Mouse (Mus musculus): ENCODE data around the gene Arap1. TPM values are rescaled to one million over a fixed set of nuclear protein-coding genes. Genes with fewer than 3 reads are reported as not detected.

The Arap1 gene
- total RNA-seq, 2 experiments from 2014 or later: 49.2 to 57.4 TPM

DNA sequence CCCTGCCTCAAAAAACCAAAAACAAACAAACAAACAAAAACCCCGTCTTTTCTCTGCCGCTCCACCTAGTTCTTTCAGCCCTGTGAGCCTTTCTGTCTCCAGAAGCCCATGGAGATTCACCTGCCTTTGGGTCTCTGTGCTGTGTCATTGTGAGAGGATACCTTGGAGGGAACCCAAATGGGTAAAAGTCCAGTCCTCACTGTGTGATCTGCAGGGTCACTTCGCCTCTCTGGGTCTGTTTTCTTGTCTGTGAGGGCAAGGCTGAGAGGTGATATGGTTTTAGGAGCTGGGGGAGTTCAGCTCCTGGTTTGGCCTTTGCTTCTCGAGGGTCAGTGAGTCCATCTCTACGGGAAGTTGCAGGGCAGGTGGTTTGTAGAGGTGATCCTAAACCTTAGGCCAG, 21.9 kb upstream of the Arap1 start:
- DNase-seq (ENCODE audit: low spot score in 2 of 2): no peak

DNA sequence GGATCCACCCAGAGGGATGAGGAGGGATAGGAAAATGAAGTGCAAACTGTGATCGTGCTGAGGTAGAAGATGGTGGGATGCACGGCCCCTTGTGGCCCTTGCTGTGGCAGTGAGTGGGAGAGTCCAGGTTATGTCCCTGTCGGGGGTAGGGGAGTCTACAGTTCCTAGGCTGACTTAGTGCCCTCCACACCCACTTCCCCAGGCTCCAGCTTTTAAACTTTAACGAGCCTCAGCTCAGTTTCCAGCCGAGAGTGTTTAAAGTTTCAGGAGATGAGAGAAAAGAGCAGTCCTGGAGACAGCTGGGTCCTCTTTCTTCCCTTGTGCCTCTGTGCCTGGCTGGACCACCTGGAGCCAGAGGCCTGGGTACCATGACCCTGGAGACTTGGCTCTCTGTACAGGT, 20.6 kb upstream of the Arap1 start:
- DNase-seq (ENCODE audit: low spot score in 2 of 2): no peak

DNA sequence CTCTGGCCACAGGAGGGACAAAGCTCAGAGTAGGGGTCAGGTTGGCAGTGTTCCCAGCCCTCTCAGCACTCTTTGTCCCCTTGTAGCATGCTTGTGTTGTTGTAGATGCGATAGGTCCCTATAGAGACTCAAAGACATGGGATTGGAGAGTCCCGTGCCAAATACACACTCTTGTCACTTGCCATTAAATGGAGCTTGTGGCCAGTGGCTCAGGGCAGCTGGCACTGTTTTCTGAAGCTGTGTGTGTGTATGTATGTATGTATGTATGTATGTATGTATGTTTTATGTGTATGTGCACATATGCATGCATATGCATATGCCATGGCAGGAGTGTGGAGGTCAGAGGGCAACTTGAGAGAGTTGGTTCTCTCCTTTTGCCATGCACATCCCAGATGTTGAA, 20.1 kb upstream of the Arap1 start:
- no peak for DNase-seq (ENCODE audit: low spot score in 2 of 2)

DNA sequence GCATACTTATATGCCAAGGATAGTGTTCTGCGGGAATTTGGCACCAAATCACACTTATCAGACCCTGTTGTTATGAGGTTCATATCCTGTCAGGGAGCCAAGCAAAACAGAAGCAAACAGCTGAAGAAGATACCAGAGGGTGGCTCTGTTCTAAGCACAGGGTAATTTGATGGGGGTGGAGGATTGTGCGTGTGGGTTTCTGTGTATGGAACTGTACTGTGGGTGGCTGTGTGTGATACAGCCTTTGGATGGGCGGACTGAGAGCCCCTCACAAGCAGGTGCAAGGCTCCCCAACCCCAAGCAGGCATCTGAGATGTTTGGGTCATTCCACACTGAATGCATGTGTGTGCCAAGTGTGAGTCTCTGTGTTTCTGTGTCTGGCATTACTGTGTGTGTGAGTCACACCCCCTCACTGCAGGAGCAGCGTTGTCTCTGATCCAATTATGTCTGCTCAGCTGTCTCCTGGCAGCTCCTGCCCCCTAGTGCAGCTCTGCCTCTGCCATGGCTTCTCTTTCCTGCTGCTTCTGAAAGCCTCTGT, 19.2 kb upstream of the Arap1 start:
- no peak for DNase-seq (ENCODE audit: low spot score in 2 of 2)

DNA sequence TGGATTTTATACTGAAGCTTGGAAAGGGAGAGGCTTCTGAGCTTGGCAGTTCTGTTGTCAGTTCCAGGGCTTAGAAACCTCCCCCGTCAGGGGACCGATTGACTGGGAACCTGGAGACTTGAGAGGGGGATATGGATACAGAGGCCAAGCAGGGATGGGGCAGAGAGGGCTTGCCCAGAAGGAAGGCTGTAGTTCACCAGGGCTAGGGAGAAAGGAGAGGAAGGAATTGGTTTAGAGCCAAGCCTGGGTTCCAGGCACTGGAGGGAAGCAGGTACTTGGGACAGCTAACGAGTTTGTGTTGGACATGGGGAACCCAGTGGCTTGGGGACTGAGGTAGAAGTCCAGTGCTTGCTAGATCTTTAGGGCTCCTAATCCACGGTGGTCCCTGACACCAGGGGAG, 18.3 kb upstream of the Arap1 start:
- DNase-seq (ENCODE audit: low spot score in 2 of 2): no peak

DNA sequence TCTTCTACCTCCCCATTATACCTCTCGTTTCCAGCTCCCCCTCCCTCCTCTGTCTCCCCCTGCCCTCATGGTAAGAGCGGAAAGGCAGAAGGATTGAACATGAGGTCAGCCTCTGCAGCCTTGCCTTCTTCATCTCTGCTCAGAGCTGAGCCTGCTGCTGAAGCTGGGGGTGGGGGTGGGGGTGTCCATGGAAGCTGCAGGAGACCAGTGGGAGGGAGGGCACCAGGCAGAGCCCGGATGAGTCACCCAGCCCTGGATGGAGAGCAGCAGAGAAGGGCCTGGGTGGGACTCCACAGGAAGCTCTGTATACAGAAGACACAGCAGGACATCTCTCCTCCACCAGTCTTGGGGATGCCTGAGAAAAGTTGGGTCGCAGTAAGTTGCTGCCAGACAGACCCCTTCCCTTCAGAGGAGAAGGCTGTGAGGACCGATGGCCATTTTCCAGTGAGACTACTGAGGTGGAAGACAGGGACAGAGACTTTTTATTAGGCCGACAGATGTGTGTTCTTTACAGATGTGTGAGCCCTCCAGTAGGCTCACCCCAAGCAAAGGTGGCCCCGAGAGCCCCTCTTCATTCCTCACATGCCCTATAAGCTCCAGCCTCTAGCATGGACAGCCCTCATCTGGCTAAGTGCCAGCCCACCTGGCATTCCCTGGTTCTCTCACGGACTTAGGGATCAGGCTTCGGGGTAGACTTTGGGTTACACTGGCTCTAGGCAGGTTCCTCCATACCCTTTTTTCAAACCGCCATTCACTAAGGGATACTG, 17.6 kb upstream of the Arap1 start:
- DNase-seq (ENCODE audit: low spot score in 2 of 2): no peak

DNA sequence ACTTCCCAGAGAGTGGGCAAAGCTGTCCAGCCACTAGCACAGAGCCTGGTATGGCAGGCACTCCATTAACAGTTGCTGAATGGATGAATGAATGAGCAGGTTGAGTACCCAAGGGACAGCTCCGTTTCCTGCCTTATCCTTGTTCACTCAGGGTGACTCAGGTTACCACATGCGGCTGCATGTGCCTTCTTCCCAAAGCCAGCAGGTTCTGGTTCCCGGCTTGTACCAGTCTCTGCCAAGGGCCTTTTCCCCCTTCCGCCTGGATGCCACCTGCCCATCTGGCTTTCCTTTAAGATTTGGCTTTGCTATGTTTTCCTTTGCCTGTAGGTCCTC, 17.1 kb upstream of the Arap1 start:
- no peak for DNase-seq (ENCODE audit: low spot score in 2 of 2)

DNA sequence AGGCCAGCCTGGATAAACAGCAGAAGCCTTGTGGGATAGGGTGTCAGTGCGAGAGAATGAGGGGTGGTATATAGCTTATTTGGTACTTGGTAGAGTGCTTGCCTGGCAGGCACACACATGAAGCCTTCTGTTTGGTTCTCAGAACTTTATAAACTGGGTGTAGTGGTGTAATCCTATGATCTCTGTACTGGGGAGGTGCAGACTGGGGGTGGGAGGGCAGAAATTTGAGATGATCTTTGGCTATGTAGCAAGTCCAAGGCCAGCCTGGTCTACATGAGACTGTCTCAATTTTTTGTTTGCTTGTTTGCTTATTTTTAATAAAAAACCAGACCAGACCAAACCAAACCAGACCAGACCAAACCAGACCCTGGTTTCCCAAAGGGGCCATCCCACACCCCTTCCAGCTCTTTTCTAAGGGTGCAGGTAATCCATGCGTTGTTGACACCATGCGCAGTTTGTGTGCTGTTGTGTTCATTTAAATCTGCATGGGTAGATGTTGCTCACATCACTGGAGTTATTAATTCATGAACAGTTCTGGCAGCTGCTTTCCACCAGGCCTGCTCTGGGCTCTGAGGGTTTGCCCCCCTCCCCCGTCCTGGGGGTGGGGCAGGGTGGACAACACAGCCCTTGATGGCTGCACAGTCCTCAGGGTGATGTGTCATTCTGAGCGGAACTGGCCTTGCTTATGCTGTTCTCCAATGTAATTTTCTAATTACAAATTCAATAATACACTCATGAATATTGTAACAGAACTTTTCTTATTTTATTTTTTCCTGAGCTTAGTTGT, 15.6 kb upstream of the Arap1 start:
- no peak for DNase-seq (ENCODE audit: low spot score in 2 of 2)

DNA sequence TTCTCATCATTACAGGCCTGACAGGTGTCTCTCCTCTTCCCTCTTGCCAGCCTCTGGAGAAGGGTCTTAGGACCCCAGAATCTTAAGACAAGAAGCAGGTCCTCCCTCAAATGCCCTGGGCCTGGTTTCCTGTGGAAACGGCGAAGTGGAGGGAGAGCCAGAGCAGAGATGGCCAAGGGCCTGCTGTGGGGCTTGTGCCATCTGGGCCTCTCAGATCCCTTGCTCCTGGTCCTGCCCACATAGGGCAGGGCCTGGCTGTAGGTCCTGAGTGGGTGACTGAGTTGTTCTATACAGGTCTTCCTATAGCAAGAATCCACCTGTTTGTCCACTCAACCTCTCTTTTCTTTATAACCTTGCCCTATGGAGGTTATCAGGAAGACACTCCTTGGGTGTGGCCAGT, 12.6 kb upstream of the Arap1 start:
- DNase-seq (ENCODE audit: low spot score in 2 of 2): no peak

DNA sequence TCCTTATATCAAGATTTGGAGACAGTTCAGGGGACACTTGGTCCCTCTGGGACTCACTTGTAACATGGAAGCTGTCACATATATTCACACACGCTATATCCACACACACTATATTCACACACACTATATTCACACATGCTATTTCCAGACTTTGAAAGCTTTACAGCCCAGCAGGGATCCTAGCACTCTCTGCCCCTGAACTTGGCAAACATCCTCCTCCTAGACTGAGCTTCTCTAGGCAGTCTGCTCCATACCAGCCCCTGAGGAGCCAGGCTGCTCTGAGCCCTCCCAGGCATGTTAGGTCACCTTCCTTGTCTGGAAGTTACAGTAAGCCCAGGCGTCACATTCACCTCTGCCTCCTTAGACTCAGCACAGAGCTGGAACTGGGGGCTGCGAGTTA, 11.2 kb upstream of the Arap1 start:
- DNase-seq (ENCODE audit: low spot score in 2 of 2): no peak

DNA sequence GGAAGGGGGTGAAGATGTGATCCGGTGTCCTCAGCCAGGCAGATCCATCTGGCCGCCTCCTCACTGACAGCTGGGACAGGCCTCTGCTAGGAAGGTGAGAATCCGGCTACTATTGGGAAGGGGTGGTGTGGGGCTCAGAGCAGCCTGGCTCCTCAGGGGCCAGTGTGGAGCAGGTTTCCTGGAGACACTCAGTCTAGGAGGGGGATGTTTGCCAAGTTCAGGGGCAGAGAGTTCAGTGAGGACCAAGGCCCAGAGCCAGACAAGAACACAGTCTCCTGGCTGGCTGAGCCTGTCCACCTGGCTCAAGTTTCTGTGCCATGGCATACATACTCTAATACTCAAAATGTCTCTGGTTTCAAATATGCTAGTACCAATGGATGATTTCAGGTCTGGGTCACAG, 10.5 kb upstream of the Arap1 start:
- no peak for DNase-seq (ENCODE audit: low spot score in 2 of 2)

DNA sequence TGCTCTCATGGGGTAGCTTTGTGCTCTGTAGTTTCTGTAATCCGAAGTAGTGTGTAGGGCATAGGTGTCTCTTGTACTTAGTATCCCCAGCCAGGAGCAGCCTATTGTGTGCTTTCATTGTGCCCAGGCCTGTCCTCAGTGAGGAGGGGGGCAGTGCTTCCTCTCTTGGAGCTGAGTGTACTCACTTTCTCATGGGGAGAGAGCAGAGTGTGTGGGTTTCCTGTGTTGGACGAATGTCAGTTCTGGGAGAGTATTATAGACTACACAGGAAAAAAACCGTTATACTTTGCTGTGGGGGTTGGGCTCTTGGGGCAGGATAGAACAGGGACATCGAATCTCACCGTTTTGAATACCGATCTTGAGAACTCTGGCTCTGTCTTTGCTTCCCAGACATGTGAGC, 6.5 kb upstream of the Arap1 start:
- DNase-seq (ENCODE audit: low spot score in 2 of 2): no peak

DNA sequence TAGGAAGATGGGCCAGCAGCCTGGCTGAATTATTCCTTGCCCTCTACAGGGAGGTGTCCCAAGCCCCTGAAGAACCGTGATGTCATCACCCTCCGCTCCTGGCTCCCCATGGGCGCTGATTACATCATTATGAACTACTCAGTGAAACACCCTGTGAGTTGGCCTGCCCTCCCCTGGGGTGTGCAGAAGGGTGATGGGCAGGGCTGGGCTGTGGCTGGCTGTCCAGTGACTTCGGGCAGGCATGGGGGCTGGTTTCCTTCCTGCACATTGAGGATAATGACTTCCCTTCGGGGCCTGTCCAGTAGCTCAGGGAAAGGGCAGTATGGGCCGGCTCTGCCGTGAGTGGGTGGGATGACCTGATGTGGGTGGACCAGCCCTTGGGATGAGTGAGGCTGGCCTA, 4.7 kb upstream of the Arap1 start:
- no peak for DNase-seq (ENCODE audit: low spot score in 2 of 2)

DNA sequence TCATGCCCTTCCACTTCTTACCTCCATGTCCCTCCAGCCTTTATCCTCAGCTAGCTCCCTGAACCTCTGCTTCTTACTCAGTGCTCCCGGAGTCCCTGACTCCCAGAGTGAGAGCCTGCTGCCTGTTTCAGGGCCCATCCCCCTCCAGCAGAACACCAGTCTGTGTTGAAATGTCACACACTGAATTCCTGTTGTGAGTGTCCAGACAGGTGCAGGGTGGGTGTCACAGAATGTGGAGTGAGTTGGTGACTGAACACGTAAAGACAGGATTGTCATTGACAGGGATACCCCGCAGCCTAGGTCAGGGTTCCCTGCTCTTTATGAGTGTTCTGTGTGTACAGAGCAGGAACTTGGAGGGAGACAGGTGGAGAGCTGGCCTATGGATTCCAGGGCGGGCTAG, 3.0 kb upstream of the Arap1 start:
- no peak for DNase-seq (ENCODE audit: low spot score in 2 of 2)

DNA sequence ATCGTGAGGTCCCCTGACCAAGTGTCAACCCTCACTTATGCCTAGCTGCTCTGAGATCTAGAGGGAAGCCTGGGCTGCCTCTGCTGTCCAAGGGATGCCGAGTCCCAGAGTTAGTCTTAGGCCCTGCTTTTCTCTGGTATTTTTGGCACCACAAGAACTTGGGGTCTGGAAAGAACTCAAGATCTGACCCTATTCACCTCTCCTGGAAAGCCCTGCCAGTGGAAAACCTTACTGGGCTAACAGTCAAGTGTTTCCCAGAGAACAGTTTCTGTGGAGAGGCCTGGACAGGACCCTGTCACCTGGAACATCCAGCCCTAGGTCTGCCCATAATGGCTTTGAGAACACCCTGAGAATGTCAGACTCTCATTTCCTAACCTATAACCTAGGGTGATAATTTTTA, 876 bp upstream of the Arap1 start:
- no peak for DNase-seq (ENCODE audit: low spot score in 2 of 2)

DNA sequence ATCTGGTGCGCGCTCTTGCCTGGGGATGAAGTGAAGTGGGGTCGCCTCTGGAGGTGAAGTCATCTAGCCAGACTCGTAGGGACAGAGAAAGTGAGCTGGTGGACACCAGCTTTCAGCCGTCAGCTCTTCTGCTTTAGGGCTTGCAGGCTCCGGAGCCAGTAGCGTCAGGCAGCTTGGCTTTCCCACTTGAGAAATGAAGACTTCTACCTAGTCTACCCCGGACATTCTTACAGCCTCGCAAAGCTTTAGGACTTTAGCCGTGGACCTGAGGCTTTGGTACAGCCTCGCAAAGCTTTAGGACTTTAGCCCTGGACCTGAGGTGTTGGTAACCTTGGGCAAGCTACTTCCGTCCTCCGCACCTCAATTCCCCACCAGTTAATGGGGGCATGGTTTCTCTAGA, 445 bp downstream of the Arap1 start:
- DNase-seq (ENCODE audit: low spot score in 2 of 2): no peak

DNA sequence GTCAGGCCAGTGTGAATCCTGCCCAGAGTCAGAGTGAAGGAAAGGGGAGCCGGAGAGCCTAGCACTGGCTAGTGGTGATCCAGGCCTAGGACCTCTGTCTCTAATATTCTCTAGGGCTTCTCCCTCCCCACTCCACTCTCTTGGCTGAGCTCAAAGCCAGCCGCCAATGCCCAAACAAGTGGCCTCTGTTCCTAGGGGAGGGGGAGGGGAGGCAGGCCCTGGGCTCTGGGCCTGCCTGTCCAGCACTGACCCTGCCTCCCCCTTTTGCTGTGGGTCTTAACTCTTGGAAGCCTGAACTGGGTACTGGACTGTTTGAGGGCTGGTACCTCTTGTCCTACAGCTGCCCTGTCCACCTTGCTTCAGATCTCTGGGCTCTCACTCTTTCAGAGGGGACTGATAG, 2.0 kb downstream of the Arap1 start:
- DNase-seq (ENCODE audit: low spot score in 2 of 2): no peak

DNA sequence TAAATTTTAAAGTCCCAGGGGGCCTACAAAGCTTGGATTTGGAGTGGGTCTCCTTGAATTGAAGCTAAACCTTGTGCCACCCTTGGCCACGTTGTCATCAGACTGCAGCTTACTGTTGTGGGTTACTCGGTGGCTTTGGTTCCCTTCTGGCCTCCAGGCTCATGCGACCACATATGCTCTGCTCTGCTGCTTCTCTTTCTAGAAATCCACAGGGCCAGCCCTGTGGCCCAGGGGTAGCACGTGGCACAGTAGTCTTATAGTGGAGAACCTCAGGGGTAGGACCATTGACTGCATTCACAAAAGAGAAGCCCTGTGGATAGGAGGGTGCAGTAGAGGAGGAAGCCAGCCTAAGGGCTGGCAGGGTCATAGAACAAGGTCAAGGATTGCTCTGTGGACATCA, 4.5 kb downstream of the Arap1 start:
- no peak for DNase-seq (ENCODE audit: low spot score in 2 of 2)

DNA sequence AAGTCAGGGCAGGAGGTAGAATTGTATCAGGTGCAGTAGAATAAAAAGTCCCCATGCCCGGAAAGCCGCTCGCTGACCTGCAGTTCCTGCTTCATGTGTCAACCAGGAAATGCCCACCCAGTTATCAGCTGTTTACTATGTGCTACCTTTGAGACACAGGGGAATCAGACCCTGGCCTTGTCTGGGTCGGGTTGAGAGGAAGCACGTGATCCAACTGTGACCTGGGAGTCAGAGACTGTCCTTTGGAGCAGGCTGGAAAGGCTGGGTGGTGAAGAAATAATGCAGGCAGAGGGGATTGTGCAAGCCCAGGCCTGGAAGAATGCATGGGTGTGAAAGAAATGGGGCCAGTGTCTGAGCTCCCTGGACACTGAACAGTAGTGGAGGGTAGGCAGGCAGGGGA, 6.6 kb downstream of the Arap1 start:
- DNase-seq (ENCODE audit: low spot score in 2 of 2): no peak

DNA sequence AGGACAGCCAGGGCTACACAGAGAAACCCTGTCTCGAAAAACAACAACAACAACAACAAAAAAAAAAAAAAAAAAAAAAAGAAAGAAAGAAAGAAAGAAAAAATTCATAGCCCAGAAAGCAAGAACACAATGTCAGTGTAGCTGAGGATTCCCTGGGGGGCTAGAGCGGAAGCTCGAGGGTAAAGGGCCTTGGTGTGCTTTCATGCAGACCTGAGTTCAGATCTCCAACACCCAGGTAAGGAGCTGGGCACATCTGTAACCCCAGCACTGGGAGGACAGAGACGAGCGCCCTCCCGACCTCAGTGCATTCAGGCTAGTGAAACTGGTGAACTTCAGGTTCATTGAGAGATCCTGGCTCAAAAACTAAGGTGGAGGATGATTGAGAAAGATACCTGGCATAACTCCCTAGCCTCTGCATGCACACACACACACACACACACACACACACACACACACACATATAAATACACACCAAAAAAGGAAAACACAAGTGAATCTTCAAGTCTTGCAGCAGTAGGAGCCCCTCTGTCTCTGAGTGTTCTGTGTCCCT, 7.8 kb downstream of the Arap1 start:
- no peak for DNase-seq (ENCODE audit: low spot score in 2 of 2)

DNA sequence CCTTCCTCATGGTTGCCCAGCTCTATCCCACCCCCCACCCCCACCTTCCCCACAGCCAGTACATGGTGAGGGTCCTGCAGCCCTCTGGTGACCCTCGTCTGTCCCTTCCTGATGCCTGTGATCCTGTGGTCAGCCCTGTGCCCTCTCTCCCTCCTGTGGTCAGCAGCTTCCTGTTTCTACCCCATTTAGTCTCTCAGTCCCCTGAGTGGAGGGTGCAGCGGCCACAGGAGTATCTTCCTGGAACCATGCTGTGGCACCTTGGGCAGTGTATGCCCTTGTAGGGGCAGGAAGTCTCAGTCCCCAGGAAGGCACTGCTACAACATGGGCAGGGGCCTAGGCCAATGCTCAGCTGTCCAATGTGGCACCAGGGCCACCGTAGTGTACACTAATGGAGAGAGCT, 9.0 kb downstream of the Arap1 start:
- DNase-seq (ENCODE audit: low spot score in 2 of 2): no peak

DNA sequence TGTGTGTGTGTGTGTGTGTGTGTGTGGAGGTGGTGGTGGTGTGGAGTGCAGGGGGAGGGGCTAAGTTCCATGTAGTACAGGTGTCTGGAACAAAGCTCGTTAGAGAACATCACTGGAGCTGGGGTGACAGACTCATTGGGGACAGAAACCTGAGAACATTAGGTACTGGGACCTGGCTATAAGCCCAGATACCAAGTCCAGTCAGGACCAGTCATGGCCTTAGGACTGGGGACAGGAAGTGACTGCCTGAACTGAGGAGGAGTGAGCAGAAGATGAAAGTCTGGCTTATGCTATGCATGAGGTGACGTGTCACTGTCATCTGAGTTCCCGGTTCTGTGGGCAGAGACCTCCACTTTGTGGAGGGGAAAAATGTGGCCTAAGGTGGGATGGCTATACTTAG, 12.5 kb downstream of the Arap1 start:
- DNase-seq (ENCODE audit: low spot score in 2 of 2): no peak

DNA sequence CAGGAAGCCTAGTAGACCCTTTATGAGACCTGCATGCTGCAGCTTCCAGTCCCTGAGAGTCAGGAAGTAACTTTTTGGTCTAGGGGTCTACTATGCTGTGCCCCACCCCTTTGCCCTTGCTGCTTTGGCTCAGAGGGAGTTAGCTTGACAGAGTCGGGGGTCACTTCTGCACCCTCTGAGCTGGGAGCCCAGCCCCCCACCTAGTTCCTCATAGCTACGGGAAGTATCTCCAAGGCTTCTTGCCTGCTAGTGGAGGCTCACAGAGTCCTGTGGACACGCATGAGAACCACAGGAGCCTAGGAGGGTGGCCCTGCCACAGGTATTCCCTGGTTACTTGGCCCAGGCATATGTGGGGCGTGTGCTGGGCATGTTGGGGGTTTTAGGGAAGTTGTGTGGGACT, 13.2 kb downstream of the Arap1 start:
- no peak for DNase-seq (ENCODE audit: low spot score in 2 of 2)
